Mouse (Mus musculus) heart, embryonic 14.5 days (tissue): ENCODE data around the gene Olfr986. TPM values are rescaled to one million over a fixed set of nuclear protein-coding genes. Genes with fewer than 3 reads are reported as not detected.
"Not testable (repeated sequence)": the region's sequence is repeated elsewhere in the genome, so short reads cannot be mapped to it uniquely, and the experiment has no call there.

ENCODE experiments used
- ATAC-seq: fragments of 200-750 bp; cut with Nextera tagmentation; 2 replicates; pipeline ENCODE4 v1.8.0; 2017; ENCODE audit warnings: low read depth, moderate TSS enrichment; ENCODE audit not compliant: insufficient number of reproducible peaks, insufficient read depth, low FRiP score
- H3K27ac ChIP-seq, 2 experiments: fragments of 200-500 bp in 1 of 2; fragments of 300-500 bp in 1 of 2; sonication (generic) in 1 of 2; replicated peaks in 1 of 2; 2 replicates each; pipeline ENCODE4 v1.5.1; 2012 to 2014; ENCODE audit warnings: low read depth in 2 of 2, low read length in 2 of 2, control low read depth in 1 of 2, mild to moderate bottlenecking in 1 of 2, mixed read lengths in 1 of 2; ENCODE audit not compliant: control insufficient read depth in 1 of 2, insufficient read depth in 1 of 2
- H3K27me3 ChIP-seq: fragments of 300-500 bp; sonication (generic); 2 replicates; pipeline ENCODE4 v1.6.1; 2014; ENCODE audit warnings: mild to moderate bottlenecking, low read length, control low read depth; ENCODE audit not compliant: control insufficient read depth, insufficient read depth
- H3K36me3 ChIP-seq: fragments of 300-500 bp; sonication (generic); 2 replicates; pipeline ENCODE4 v1.6.1; 2014; ENCODE audit warnings: mild to moderate bottlenecking, control low read depth, low read length, mixed read lengths; ENCODE audit not compliant: control insufficient read depth, insufficient read depth
- H3K4me1 ChIP-seq, 2 experiments: fragments of 200-500 bp in 1 of 2; fragments of 300-500 bp in 1 of 2; sonication (generic) in 1 of 2; 2 replicates each; pipeline ENCODE4 v1.6.1; 2012 to 2014; ENCODE audit warnings: low read length in 2 of 2, control low read depth in 1 of 2, mixed read lengths in 1 of 2; ENCODE audit not compliant: control insufficient read depth in 2 of 2, insufficient read depth in 2 of 2
- H3K4me2 ChIP-seq: fragments of 300-500 bp; sonication (generic); 2 replicates; pipeline ENCODE4 v1.6.1; 2014; ENCODE audit warnings: mild to moderate bottlenecking, low read length
- H3K4me3 ChIP-seq, 2 experiments: fragments of 200-500 bp in 1 of 2; fragments of 300-500 bp in 1 of 2; sonication (generic) in 1 of 2; 2 replicates each; pipeline ENCODE4 v1.5.1; 2012 to 2014; ENCODE audit warnings: low read length in 2 of 2, mild to moderate bottlenecking in 2 of 2, control low read depth in 1 of 2, low read depth in 1 of 2, moderate library complexity in 1 of 2; ENCODE audit not compliant: control insufficient read depth in 1 of 2, insufficient read depth in 1 of 2
- H3K9ac ChIP-seq: fragments of 300-500 bp; sonication (generic); 2 replicates; pipeline ENCODE4 v1.6.1; 2014; ENCODE audit warnings: mild to moderate bottlenecking, low read length
- H3K9me3 ChIP-seq: fragments of 300-500 bp; sonication (generic); 2 replicates; pipeline ENCODE4 v1.6.1; 2016; ENCODE audit warnings: low read length, control low read depth; ENCODE audit not compliant: control insufficient read depth
- WGBS: fragments of 180-500 bp; shearing (Covaris S2); extraction: QIAGEN DNeasy Blood & Tissue Kit; methylation state at CpG from one replicate; pipeline ENCODE4 v1.1.7; 2014; 5-methylcytosine and 5-hydroxymethylcytosine counted together
- polyA plus RNA-seq: library from polyadenylated mRNA; unstranded; fragments of >200 nt; fragmentation: Nextera tagmentation; extraction: Ambion mirVana; gene quantifications from 2 replicates; pipeline ENCODE4 v1.2.1, GENCODE M21; 2014

The Olfr986 gene
- not detected in 2 replicates for polyA plus RNA-seq

GRCm38 (mm10) chr9:40180620-40181019 lies at the start of gene Olfr986:
Gene Olfr986 (plus strand): TSS chr9:40180920.
- no peak within 1 kb of the TSS for H3K4me2 ChIP-seq
- no peaks in the 10 kb centered on the region for H3K9me3 ChIP-seq
- H3K27me3 ChIP-seq: no peaks in the 10 kb centered on the region
- WGBS: 86% methylated on average over 5 of the region's 5 CpGs
- no peak within 1 kb of the TSS for H3K27ac ChIP-seq
- H3K36me3 ChIP-seq: no peaks in the 10 kb centered on the region
- ATAC-seq: no peak
- H3K4me3 ChIP-seq: no peak within 1 kb of the TSS
- H3K4me1 ChIP-seq: no peaks in the 10 kb centered on the region
- no peak within 1 kb of the TSS for H3K9ac ChIP-seq

DNA sequence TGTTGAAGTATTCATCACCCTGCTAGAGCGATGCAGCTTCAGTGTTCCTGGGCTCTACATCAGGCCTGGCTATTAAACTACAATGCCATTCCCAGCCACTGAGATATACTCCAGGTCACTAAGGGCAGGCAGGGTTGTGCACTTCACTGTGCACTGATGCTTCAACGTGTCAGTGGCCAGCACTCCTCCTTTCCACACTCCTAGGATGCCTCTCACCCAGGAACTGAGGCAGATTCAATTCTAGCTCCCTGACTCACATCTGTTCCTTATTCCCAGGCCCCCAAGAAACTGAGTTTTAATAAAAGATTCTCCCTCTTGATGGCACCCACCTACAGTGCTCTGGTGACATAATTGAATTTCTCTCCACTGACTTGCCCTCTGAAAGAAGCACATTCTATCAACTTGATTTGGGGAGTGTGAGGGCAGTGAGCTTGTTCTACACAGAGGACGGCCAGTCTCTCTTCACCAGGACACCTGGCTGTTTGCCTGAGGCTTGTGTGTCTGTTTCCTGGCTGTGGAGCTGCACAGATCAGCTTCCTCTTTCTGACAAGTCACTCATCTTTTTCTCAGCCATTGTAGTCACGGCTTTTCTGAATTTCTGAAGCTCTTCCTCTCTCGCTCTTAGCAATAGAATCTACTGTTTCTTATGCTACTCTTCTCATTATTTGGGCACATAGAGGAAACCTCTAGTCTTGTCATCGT lies 43.6 kb upstream of the Olfr986 start:
- H3K9ac ChIP-seq: no peak overlapping the region
- H3K4me2 ChIP-seq: no peak overlapping the region
- no peaks in the 10 kb centered on the region for H3K4me1 ChIP-seq
- no peaks in the 10 kb centered on the region for H3K36me3 ChIP-seq
- 62% methylated on average over 6 of the region's 6 CpGs for whole genome bisulfite sequencing
- H3K4me3 ChIP-seq: no peak overlapping the region
- no peak overlapping the region for H3K27ac ChIP-seq
- no peak for ATAC-seq
- no peaks in the 10 kb centered on the region for H3K27me3 ChIP-seq
- no peaks in the 10 kb centered on the region for H3K9me3 ChIP-seq

DNA sequence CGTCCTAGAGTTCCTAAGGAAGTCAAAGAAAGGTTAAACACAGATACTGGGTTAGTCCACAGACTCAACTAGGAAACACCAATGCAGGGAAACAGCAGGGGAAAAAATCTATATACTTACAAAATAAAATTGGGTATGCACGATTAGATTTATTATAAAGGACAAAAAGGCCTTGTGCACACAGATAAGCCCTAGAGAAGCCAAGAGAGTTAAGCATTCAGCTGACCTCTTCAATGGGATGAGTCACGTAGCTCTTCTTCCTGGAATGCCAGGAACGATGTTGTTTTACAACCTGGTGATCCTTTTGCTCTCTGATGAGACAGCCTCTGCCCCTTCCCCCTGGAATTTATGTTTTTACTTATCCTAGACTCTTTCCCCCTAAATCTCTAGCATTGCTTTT lies 41.2 kb upstream of the Olfr986 start:
- no peaks in the 10 kb centered on the region for H3K4me1 ChIP-seq
- H3K4me3 ChIP-seq: no peak overlapping the region
- no peak for ATAC-seq
- no peak overlapping the region for H3K27ac ChIP-seq
- no peaks in the 10 kb centered on the region for H3K36me3 ChIP-seq
- H3K9me3 ChIP-seq: no peaks in the 10 kb centered on the region
- WGBS: 51% methylated on average over 4 of the region's 4 CpGs
- no peak overlapping the region for H3K9ac ChIP-seq
- no peaks in the 10 kb centered on the region for H3K27me3 ChIP-seq
- no peak overlapping the region for H3K4me2 ChIP-seq

GRCm38 (mm10) chr9:40141544-40141943 lies 39.2 kb upstream of the Olfr986 start:
- H3K4me1 ChIP-seq: no peaks in the 10 kb centered on the region
- ATAC-seq: no peak
- 41% methylated on average over 1 of the region's 1 CpGs for WGBS
- no peaks in the 10 kb centered on the region for H3K36me3 ChIP-seq
- H3K4me3 ChIP-seq: no peak overlapping the region
- H3K4me2 ChIP-seq: no peak overlapping the region
- no peaks in the 10 kb centered on the region for H3K9me3 ChIP-seq
- no peaks in the 10 kb centered on the region for H3K27me3 ChIP-seq
- H3K27ac ChIP-seq: no peak overlapping the region
- H3K9ac ChIP-seq: no peak overlapping the region

GRCm38 (mm10) chr9:40155118-40155644 lies 25.5 kb upstream of the Olfr986 start:
- Histone ChIP-seq H3K9me3 (no peaks in the 10 kb centered on the region), H3K4me2 (no peak overlapping the region), H3K4me1 (no peaks in the 10 kb centered on the region), H3K27ac (no peak overlapping the region), H3K4me3 (no peak overlapping the region), H3K36me3 (no peaks in the 10 kb centered on the region), H3K9ac (no peak overlapping the region), H3K27me3 (no peaks in the 10 kb centered on the region)
- WGBS: 70% methylated on average over 4 of the region's 4 CpGs
- ATAC-seq: no peak

DNA sequence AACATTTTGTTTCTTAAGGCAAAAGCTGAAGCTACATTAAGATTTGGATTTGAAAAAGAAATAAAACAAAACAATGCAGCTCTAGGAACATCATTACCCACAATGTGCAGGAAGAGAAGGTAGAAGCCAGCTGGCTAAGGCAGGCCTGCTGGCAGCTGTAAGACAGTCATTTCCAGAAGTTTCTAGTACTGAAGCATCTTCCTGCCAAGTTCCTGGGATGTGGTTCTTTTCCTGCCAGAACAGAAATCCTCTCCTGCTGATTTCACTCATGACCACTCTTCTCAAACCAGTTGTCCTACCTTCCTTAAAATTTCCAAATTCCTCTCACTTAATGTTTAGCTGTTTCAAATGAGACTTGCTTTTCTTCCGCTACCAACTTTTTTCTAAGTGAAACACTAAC lies 14.3 kb upstream of the Olfr986 start:
- H3K9me3 ChIP-seq: no peaks in the 10 kb centered on the region
- H3K27me3 ChIP-seq: no peaks in the 10 kb centered on the region
- H3K9ac ChIP-seq: no peak overlapping the region
- no peak overlapping the region for H3K27ac ChIP-seq
- 86% methylated on average over 1 of the region's 1 CpGs for WGBS
- no peak for ATAC-seq
- no peaks in the 10 kb centered on the region for H3K36me3 ChIP-seq
- no peaks in the 10 kb centered on the region for H3K4me1 ChIP-seq
- no peak overlapping the region for H3K4me2 ChIP-seq
- H3K4me3 ChIP-seq: no peak overlapping the region

GRCm38 (mm10) chr9:40177017-40177416 lies 3.7 kb upstream of the Olfr986 start:
- Histone ChIP-seq H3K9ac (no peak overlapping the region), H3K4me2 (no peak overlapping the region), H3K4me3 (no peak overlapping the region), H3K27ac (no peak overlapping the region), H3K4me1 (no peaks in the 10 kb centered on the region), H3K27me3 (no peaks in the 10 kb centered on the region), H3K36me3 (no peaks in the 10 kb centered on the region), H3K9me3 (no peaks in the 10 kb centered on the region)
- WGBS: 82% methylated on average over 6 of the region's 6 CpGs
- ATAC-seq: no peak

DNA sequence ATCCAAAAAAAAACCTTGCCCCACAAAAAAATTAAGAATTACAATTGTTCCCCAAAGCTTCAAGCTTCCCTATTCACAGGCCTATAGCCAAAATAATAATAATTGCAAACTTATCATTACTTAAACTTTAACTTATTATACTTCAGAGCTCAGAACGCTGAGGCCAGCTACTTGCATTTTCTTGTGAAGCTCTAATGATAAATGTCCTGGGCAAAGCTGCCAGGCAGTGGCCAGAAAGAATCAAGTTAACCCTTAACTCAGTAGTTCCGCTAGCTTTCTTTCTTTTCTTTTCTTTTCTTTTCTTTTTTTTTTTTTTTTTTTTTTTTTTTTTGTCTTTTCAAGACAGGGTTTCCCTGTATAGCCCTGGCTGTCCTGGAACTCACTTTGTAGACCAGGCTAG lies 4.4 kb downstream of the Olfr986 start:
- ATAC-seq, H3K4me1 ChIP-seq, H3K27ac ChIP-seq, H3K9me3 ChIP-seq, H3K4me2 ChIP-seq, H3K9ac ChIP-seq, H3K36me3 ChIP-seq, H3K4me3 ChIP-seq, H3K27me3 ChIP-seq: not testable (repeated sequence)
- WGBS: 77% methylated on average over 2 of the region's 2 CpGs
